In the genomic region with DNA sequence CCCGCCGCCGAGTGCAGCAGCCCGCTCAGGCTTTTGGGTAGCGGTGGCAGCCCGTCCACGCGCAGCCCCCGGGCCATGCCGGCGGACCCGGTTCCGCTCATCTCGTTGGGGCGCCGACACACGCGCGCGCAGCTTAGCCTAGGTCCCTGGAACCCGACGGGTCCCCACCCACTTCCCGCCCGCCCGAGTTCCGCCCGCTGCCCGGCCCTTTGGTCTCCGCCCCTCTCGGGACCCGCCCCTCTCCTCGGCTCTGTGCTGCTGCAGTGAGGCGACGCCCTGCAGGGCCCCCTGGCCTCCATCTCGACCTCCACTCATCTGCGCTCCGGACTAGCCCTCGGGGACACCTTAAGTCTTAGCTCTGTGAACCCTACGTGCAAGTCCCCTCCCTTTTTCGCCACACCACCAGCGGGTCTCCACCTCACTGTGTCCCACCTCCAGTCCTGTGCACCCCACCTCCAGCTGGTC, we compare ENCODE assay signal across 8 mouse cellular contexts. TPM values are rescaled to one million over a fixed set of nuclear protein-coding genes. Genes with fewer than 3 reads are reported as not detected.
A peak's percentile ranks its signal among the peaks of the same experiment; 100 is the strongest.
DNase-seq lines count a peak whose midpoint lies in the region; ATAC-seq and TF ChIP-seq lines count a peak whose summit lies in the region.

A gene (minus strand): TSS at position 124 of the 465 bp plus-strand sequence.

- peak within 1 kb of the TSS; percentile 33; the same call in 1 of the 2 replicates for H3K27ac ChIP-seq in brown adipose tissue, adult 24 weeks (replicated peaks; ENCODE audit: low read depth, low read length)
- no peak within 1 kb of the TSS for H3K27ac ChIP-seq in liver, embryonic 15.5 days (replicated peaks)

- DNase-seq in G1E (ENCODE audit: low spot score) = no peak
- peak; percentile 45 for DNase-seq in gastrocnemius, postnatal 25 days
- DNase-seq in induced T-regulatory cell, adult 2 months (ENCODE audit: low read depth) = peak; percentile 89
- DNase-seq in neural tube, embryonic 10.5 days (ENCODE audit: extremely low spot score, low spot score) = peak; percentile 65
- peak; percentile 62 for DNase-seq in thymus, postnatal 25 days
- DNase-seq in layer of hippocampus, postnatal 14 days (ENCODE audit: low spot score in 2 of 2) = no peak

- WGBS in liver, embryonic 15.5 days (ENCODE audit: insufficient replicate concordance) = under 1% methylated on average over 40 of the region's 41 CpGs

- H3K9ac ChIP-seq in liver, embryonic 15.5 days = no peak within 1 kb of the TSS

- no peak for TF ChIP-seq CTCF in G1E (IDR thresholded peaks at IDR 0.05; ENCODE audit: low read depth, low read length)

- peaks cover 9% of the 10 kb centered on the region for H3K4me1 ChIP-seq in G1E (ENCODE audit: insufficient read depth, low read depth, low read length)
- no peaks in the 10 kb centered on the region for H3K4me1 ChIP-seq in brown adipose tissue, adult 24 weeks (ENCODE audit: control insufficient read depth, insufficient read depth, insufficient read length, low read length)
- peaks cover 37% of the 10 kb centered on the region for H3K4me1 ChIP-seq in liver, embryonic 15.5 days (replicated peaks)

- no peaks in the 10 kb centered on the region for H3K36me3 ChIP-seq in G1E (replicated peaks)
- H3K36me3 ChIP-seq in liver, embryonic 15.5 days (replicated peaks) = no peaks in the 10 kb centered on the region

- H3K27me3 ChIP-seq in G1E (ENCODE audit: insufficient read depth, low read length) = peaks cover 25% of the 10 kb centered on the region; the same call in 1 of the 2 replicates
- peaks cover 67% of the 10 kb centered on the region for H3K27me3 ChIP-seq in liver, embryonic 15.5 days

- H3K9me3 ChIP-seq in G1E (replicated peaks) = peaks cover 11% of the 10 kb centered on the region
- H3K9me3 ChIP-seq in liver, embryonic 15.5 days (replicated peaks) = no peaks in the 10 kb centered on the region

- H3K4me3 ChIP-seq in G1E (ENCODE audit: low read depth, low read length) = peak within 1 kb of the TSS; percentile 62; the same call in 1 of the 2 replicates
- H3K4me3 ChIP-seq in brown adipose tissue, adult 24 weeks (ENCODE audit: insufficient read depth, low read depth, low read length) = peak within 1 kb of the TSS; percentile 81
- peak within 1 kb of the TSS; percentile 59 for H3K4me3 ChIP-seq in liver, embryonic 15.5 days (replicated peaks)

- ATAC-seq in G1E (ENCODE audit: extremely low read depth, insufficient number of reproducible peaks, low FRiP score, poor library complexity, severe bottlenecking) = peak; percentile 34
- ATAC-seq in liver, embryonic 15.5 days (ENCODE audit: insufficient read depth) = peak; percentile 62

- peak within 1 kb of the TSS; percentile 71 for H3K4me2 ChIP-seq in liver, embryonic 15.5 days

RNA-seq across cellular contexts. Expression of the gene that starts here (rescaled TPM):
- total RNA-seq in G1E (2014; fragmentation: Nextera tagmentation) = not detected in 2 replicates
- 0.35 TPM in 1 of 2 replicates, not detected in the other for total RNA-seq in G1E (2017)
- not detected in 2 replicates for polyA plus RNA-seq in G1E (2012)
- polyA plus RNA-seq in brown adipose tissue, adult 24 weeks (2012; ENCODE audit: insufficient read depth, insufficient read length, missing spikeins) = 0.83 and 1.5 TPM in 2 replicates
- total RNA-seq in gastrocnemius, postnatal 25 days (2021) = under 1 TPM; 0.40 to 0.74 TPM
- polyA plus RNA-seq in liver, embryonic 15.5 days (2015; fragmentation: Nextera tagmentation; extraction: Ambion mirVana) = 2.7 and 3.1 TPM in 2 replicates
- total RNA-seq in layer of hippocampus, postnatal 14 days (2021) = under 1 TPM; 0.67 to 0.97 TPM

Comparison
In these comparisons a context has a peak if more than half of its experiments do, and no peak if none do; other contexts are left out.
1. Peak in ATAC-seq and H3K4me3 ChIP-seq in G1E; RNA of the gene not detected or under 1 TPM.
2. Peak in DNase-seq in gastrocnemius, postnatal 25 days; RNA of the gene not detected or under 1 TPM.
3. DNase-seq: peak in induced T-regulatory cell, adult 2 months (single experiment), neural tube, embryonic 10.5 days (single experiment) and thymus, postnatal 25 days (single experiment); none in G1E (single experiment) and layer of hippocampus, postnatal 14 days (0 of 2).
4. Peak in every context shown above with its lines, with median percentiles within 50 percentile points of each other: H3K4me3 ChIP-seq.